In genomic region chr10:93261981-93262499, GRCm38 (mm10) we compare ENCODE assay signal across 8 mouse cellular contexts. TPM values are rescaled to one million over a fixed set of nuclear protein-coding genes. Genes with fewer than 3 reads are reported as not detected.
DNase-seq lines count a peak whose midpoint lies in the region; ATAC-seq and TF ChIP-seq lines count a peak whose summit lies in the region.

No protein-coding gene starts in this region.

- 32% methylated on average over 15 of the region's 15 CpGs for WGBS in neural tube, embryonic 11.5 days
- 14% methylated on average over 15 of the region's 15 CpGs for WGBS in forebrain, embryonic 10.5 days
- WGBS in intestine, postnatal 0 days: 19% methylated on average over 15 of the region's 15 CpGs

- no peak overlapping the region for H3K9ac ChIP-seq in neural tube, embryonic 11.5 days (ENCODE audit: low read length)
- no peak overlapping the region for H3K9ac ChIP-seq in intestine, postnatal 0 days (ENCODE audit: low read depth, low read length)

- H3K4me1 ChIP-seq in neural tube, embryonic 11.5 days (ENCODE audit: control insufficient read depth, insufficient read depth, low read length): peaks cover 7% of the 10 kb centered on the region; the same call in 1 of the 2 replicates
- H3K4me1 ChIP-seq in forebrain, embryonic 10.5 days: peaks cover 47% of the 10 kb centered on the region
- peaks cover 6% of the 10 kb centered on the region; the same call in 1 of the 2 replicates for H3K4me1 ChIP-seq in intestine, postnatal 0 days (replicated peaks; ENCODE audit: control insufficient read depth, insufficient read depth, low read length)
- peaks cover 71% of the 10 kb centered on the region for H3K4me1 ChIP-seq in megakaryocyte, embryonic 14.5 days

- no peak overlapping the region for H3K4me3 ChIP-seq in neural tube, embryonic 11.5 days (ENCODE audit: low read depth, low read length)
- H3K4me3 ChIP-seq in forebrain, embryonic 10.5 days: peak overlapping the region; percentile 36
- H3K4me3 ChIP-seq in intestine, postnatal 0 days (ENCODE audit: low read depth, low read length): no peak overlapping the region
- peak overlapping the region; percentile 30 for H3K4me3 ChIP-seq in megakaryocyte, embryonic 14.5 days (replicated peaks)

- H3K4me2 ChIP-seq in neural tube, embryonic 11.5 days (ENCODE audit: low read depth): peak overlapping the region; percentile 15
- H3K4me2 ChIP-seq in intestine, postnatal 0 days (replicated peaks; ENCODE audit: low read depth): peak overlapping the region; percentile 38

- no peaks in the 10 kb centered on the region for H3K27me3 ChIP-seq in neural tube, embryonic 11.5 days (ENCODE audit: control insufficient read depth, insufficient read depth, low read length)
- no peaks in the 10 kb centered on the region for H3K27me3 ChIP-seq in forebrain, embryonic 10.5 days (ENCODE audit: poor library complexity, severe bottlenecking)
- no peaks in the 10 kb centered on the region for H3K27me3 ChIP-seq in intestine, postnatal 0 days (replicated peaks; ENCODE audit: control insufficient read depth, insufficient read depth, low read length)
- no peaks in the 10 kb centered on the region for H3K27me3 ChIP-seq in megakaryocyte, embryonic 14.5 days (replicated peaks)

- H3K9me3 ChIP-seq in neural tube, embryonic 11.5 days (ENCODE audit: control insufficient read depth, low read length): no peaks in the 10 kb centered on the region
- H3K9me3 ChIP-seq in forebrain, embryonic 10.5 days: no peaks in the 10 kb centered on the region
- no peaks in the 10 kb centered on the region for H3K9me3 ChIP-seq in intestine, postnatal 0 days (ENCODE audit: control insufficient read depth)
- H3K9me3 ChIP-seq in megakaryocyte, embryonic 14.5 days: no peaks in the 10 kb centered on the region

- no peak overlapping the region for H3K27ac ChIP-seq in neural tube, embryonic 11.5 days (ENCODE audit: low read depth, low read length)
- H3K27ac ChIP-seq in forebrain, embryonic 10.5 days: peak overlapping the region; percentile 65
- H3K27ac ChIP-seq in intestine, postnatal 0 days (ENCODE audit: low read depth, low read length): no peak overlapping the region

- TF ChIP-seq CTCF in intestine, postnatal 0 days (IDR thresholded peaks at IDR 0.05; ENCODE audit: low read depth): no peak

- peak; percentile 57; the same call in 1 of the 2 replicates for ATAC-seq in neural tube, embryonic 11.5 days (ENCODE audit: insufficient read depth, low FRiP score, low TSS enrichment)
- ATAC-seq in intestine, postnatal 0 days: 0 out of 2 replicates have a peak, but pooled peaks have one; percentile 32

- peaks cover 2% of the 10 kb centered on the region for H3K36me3 ChIP-seq in neural tube, embryonic 11.5 days (ENCODE audit: control insufficient read depth, insufficient read depth, low read length)
- peaks cover 33% of the 10 kb centered on the region for H3K36me3 ChIP-seq in forebrain, embryonic 10.5 days (replicated peaks)
- peaks cover 6% of the 10 kb centered on the region; the same call in 1 of the 2 replicates for H3K36me3 ChIP-seq in intestine, postnatal 0 days (ENCODE audit: control insufficient read depth, insufficient read depth)
- H3K36me3 ChIP-seq in megakaryocyte, embryonic 14.5 days (replicated peaks; ENCODE audit: low read length): peaks cover 47% of the 10 kb centered on the region

- no peak for DNase-seq in neural tube, embryonic 11.5 days (ENCODE audit: low spot score)
- no peak for DNase-seq in neural tube, embryonic 10.5 days (ENCODE audit: extremely low spot score, low spot score)
- DNase-seq in forebrain, embryonic 10.5 days (ENCODE audit: extremely low spot score, low spot score): no peak
- DNase-seq in layer of hippocampus, postnatal 10 days (ENCODE audit: low spot score in 2 of 2): no peak
- DNase-seq in frontal cortex, postnatal 36 days (ENCODE audit: low spot score in 2 of 2): no peak
- DNase-seq in right cerebral cortex, postnatal 10 days (ENCODE audit: low spot score in 2 of 2): no peak

RNA-seq across cellular contexts. Expression of gene Elk3, which starts 48.9 kb away (rescaled TPM):
- 21.9 and 28.1 TPM in 2 replicates for polyA plus RNA-seq in neural tube, embryonic 11.5 days (2014; fragmentation: Nextera tagmentation; extraction: Ambion mirVana)
- polyA plus RNA-seq in forebrain, embryonic 10.5 days (2016; fragmentation: Nextera tagmentation; extraction: Ambion mirVana): 13.1 and 14.5 TPM in 2 replicates
- polyA plus RNA-seq in intestine, postnatal 0 days (2015; fragmentation: Nextera tagmentation; extraction: Ambion mirVana): 14.2 and 16.4 TPM in 2 replicates
- polyA plus RNA-seq in megakaryocyte, embryonic 14.5 days (2012; ENCODE audit: insufficient read depth, low replicate concordance): 6.0 and 12.6 TPM in 2 replicates
- total RNA-seq in layer of hippocampus, postnatal 10 days (2021): 10 to 100 TPM; 12.3 to 12.8 TPM

Comparison
In these comparisons a context has a peak if more than half of its experiments do, and no peak if none do; other contexts are left out.
1. H3K4me3 ChIP-seq: peak in forebrain, embryonic 10.5 days (single experiment) and megakaryocyte, embryonic 14.5 days (single experiment); none in neural tube, embryonic 11.5 days (single experiment) and intestine, postnatal 0 days (single experiment).